Mouse (Mus musculus) adrenal gland, postnatal 10 days (tissue): Measurements from ENCODE around the gene Gm7075. TPM values are rescaled to one million over a fixed set of nuclear protein-coding genes. Genes with fewer than 3 reads are reported as not detected.

Source experiments
- total RNA-seq, 2 experiments: library from RNA; stranded (reverse); gene quantifications; 2 replicates each; pipeline ENCODE4 v1.2.3; 2021

The Gm7075 gene
- total RNA-seq, 2 experiments from 2014 or later: not detected

Other genes with a start within 250 kb of the Gm7075 start
- gene Mypn, start 217.8 kb downstream of the Gm7075 start, total RNA-seq: 10 to 100 TPM in 1 of 2 experiments, 1 to 10 TPM in 1; 3.8 to 14.6 TPM
- gene Herc4, start 178.0 kb downstream of the Gm7075 start, total RNA-seq: 10 to 100 TPM; 76.3 to 89.6 TPM
- gene Sirt1, start 40.1 kb downstream of the Gm7075 start, total RNA-seq: 10 to 100 TPM; 17.3 to 17.5 TPM
- 10 to 100 TPM; 14.6 to 15.9 TPM for gene Dnajc12, start 39.3 kb downstream of the Gm7075 start, total RNA-seq
- gene Ctnna3, start 8.3 kb upstream of the Gm7075 start, total RNA-seq: 1 to 10 TPM; 2.1 to 3.5 TPM